Mouse (Mus musculus): ENCODE results near the gene Slc22a21. TPM values are rescaled to one million over a fixed set of nuclear protein-coding genes. Genes with fewer than 3 reads are reported as not detected.

Gene Slc22a21
- polyA plus RNA-seq, 1 experiment, result 1.8 TPM

GRCm38 (mm10) chr11:54021396-54022093, 41.4 kb upstream of the Slc22a21 start:
- no peak overlapping the region for H3K4me3 ChIP-seq (ENCODE audit: extremely low read depth, insufficient read depth, insufficient read length)
- 91% methylated on average over 5 of the region's 5 CpGs for WGBS
- no peaks in the 10 kb centered on the region for H3K4me1 ChIP-seq (ENCODE audit: control insufficient read depth, insufficient read depth, insufficient read length)
- H3K36me3 ChIP-seq (ENCODE audit: control insufficient read depth, insufficient read depth, low read length), result no peaks in the 10 kb centered on the region
- no peak for DNase-seq (ENCODE audit: low read depth in 1 of 2, low spot score in 2 of 2)
- no peaks in the 10 kb centered on the region for H3K27me3 ChIP-seq (ENCODE audit: control insufficient read depth, insufficient read depth, low read length)
- TF ChIP-seq CTCF (IDR thresholded peaks at IDR 0.05; ENCODE audit: extremely low read depth, insufficient read depth, insufficient read length, insufficient replicate concordance) (no peak), POLR2A (IDR thresholded peaks at IDR 0.05; ENCODE audit: low read depth, low read length) (no peak)
- H3K27ac ChIP-seq (ENCODE audit: insufficient read depth, low read length), result no peak overlapping the region

- H3K36me3 ChIP-seq (ENCODE audit: control insufficient read depth, insufficient read depth, low read length), result no peaks in the 10 kb centered on the region
Observed at GRCm38 (mm10) chr11:54018893-54019732, 39.0 kb upstream of the Slc22a21 start.

GRCm38 (mm10) chr11:54017596-54017995, 37.5 kb upstream of the Slc22a21 start:
- no peak overlapping the region for H3K27ac ChIP-seq (ENCODE audit: insufficient read depth, low read length)
- H3K4me3 ChIP-seq (ENCODE audit: extremely low read depth, insufficient read depth, insufficient read length), result no peak overlapping the region
- 41% methylated on average over 4 of the region's 4 CpGs for WGBS
- TF ChIP-seq POLR2A (IDR thresholded peaks at IDR 0.05; ENCODE audit: low read depth, low read length) (no peak), CTCF (IDR thresholded peaks at IDR 0.05; ENCODE audit: extremely low read depth, insufficient read depth, insufficient read length, insufficient replicate concordance) (no peak)
- H3K4me1 ChIP-seq (ENCODE audit: control insufficient read depth, insufficient read depth, insufficient read length), result no peaks in the 10 kb centered on the region
- DNase-seq (ENCODE audit: low read depth in 1 of 2, low spot score in 2 of 2), result no peak
- no peaks in the 10 kb centered on the region for H3K36me3 ChIP-seq (ENCODE audit: control insufficient read depth, insufficient read depth, low read length)
- no peaks in the 10 kb centered on the region for H3K27me3 ChIP-seq (ENCODE audit: control insufficient read depth, insufficient read depth, low read length)

More at GRCm38 (mm10) chr11:54018893-54019732, 39.0 kb upstream of the Slc22a21 start:
- H3K4me3 ChIP-seq (ENCODE audit: extremely low read depth, insufficient read depth, insufficient read length), result no peak overlapping the region
- 90% methylated on average over 3 of the region's 3 CpGs for WGBS
- TF ChIP-seq CTCF (IDR thresholded peaks at IDR 0.05; ENCODE audit: extremely low read depth, insufficient read depth, insufficient read length, insufficient replicate concordance), result no peak
- no peak for TF ChIP-seq POLR2A (IDR thresholded peaks at IDR 0.05; ENCODE audit: low read depth, low read length)
- DNase-seq (ENCODE audit: low read depth in 1 of 2, low spot score in 2 of 2), result no peak
- H3K4me1 ChIP-seq (ENCODE audit: control insufficient read depth, insufficient read depth, insufficient read length), result no peaks in the 10 kb centered on the region
- no peak overlapping the region for H3K27ac ChIP-seq (ENCODE audit: insufficient read depth, low read length)
- no peaks in the 10 kb centered on the region for H3K27me3 ChIP-seq (ENCODE audit: control insufficient read depth, insufficient read depth, low read length)

- Histone ChIP-seq H3K4me3 (ENCODE audit: extremely low read depth, insufficient read depth, insufficient read length) (no peak overlapping the region), H3K27ac (ENCODE audit: insufficient read depth, low read length) (no peak overlapping the region), H3K36me3 (ENCODE audit: control insufficient read depth, insufficient read depth, low read length) (no peaks in the 10 kb centered on the region), H3K27me3 (ENCODE audit: control insufficient read depth, insufficient read depth, low read length) (no peaks in the 10 kb centered on the region), H3K4me1 (ENCODE audit: control insufficient read depth, insufficient read depth, insufficient read length) (no peaks in the 10 kb centered on the region)
- DNase-seq (ENCODE audit: low read depth in 1 of 2, low spot score in 2 of 2), result no peak
- 94% methylated on average over 8 of the region's 8 CpGs for WGBS
- TF ChIP-seq CTCF (IDR thresholded peaks at IDR 0.05; ENCODE audit: extremely low read depth, insufficient read depth, insufficient read length, insufficient replicate concordance), result no peak
- TF ChIP-seq POLR2A (IDR thresholded peaks at IDR 0.05; ENCODE audit: low read depth, low read length), result no peak
Observed at GRCm38 (mm10) chr11:54016051-54016450, 35.9 kb upstream of the Slc22a21 start.

GRCm38 (mm10) chr11:54012961-54013360, 32.8 kb upstream of the Slc22a21 start:
- no peaks in the 10 kb centered on the region for H3K4me1 ChIP-seq (ENCODE audit: control insufficient read depth, insufficient read depth, insufficient read length)
- 89% methylated on average over 5 of the region's 5 CpGs for WGBS
- H3K27me3 ChIP-seq (ENCODE audit: control insufficient read depth, insufficient read depth, low read length), result no peaks in the 10 kb centered on the region
- DNase-seq (ENCODE audit: low read depth in 1 of 2, low spot score in 2 of 2), result no peak
- no peak for TF ChIP-seq CTCF (IDR thresholded peaks at IDR 0.05; ENCODE audit: extremely low read depth, insufficient read depth, insufficient read length, insufficient replicate concordance)
- no peak for TF ChIP-seq POLR2A (IDR thresholded peaks at IDR 0.05; ENCODE audit: low read depth, low read length)
- H3K27ac ChIP-seq (ENCODE audit: insufficient read depth, low read length), result no peak overlapping the region
- no peak overlapping the region for H3K4me3 ChIP-seq (ENCODE audit: extremely low read depth, insufficient read depth, insufficient read length)
- H3K36me3 ChIP-seq (ENCODE audit: control insufficient read depth, insufficient read depth, low read length), result no peaks in the 10 kb centered on the region

- no peak overlapping the region for H3K4me3 ChIP-seq (ENCODE audit: extremely low read depth, insufficient read depth, insufficient read length)
- no peak overlapping the region for H3K27ac ChIP-seq (ENCODE audit: insufficient read depth, low read length)
- no peaks in the 10 kb centered on the region for H3K4me1 ChIP-seq (ENCODE audit: control insufficient read depth, insufficient read depth, insufficient read length)
- no peaks in the 10 kb centered on the region for H3K27me3 ChIP-seq (ENCODE audit: control insufficient read depth, insufficient read depth, low read length)
- no peaks in the 10 kb centered on the region for H3K36me3 ChIP-seq (ENCODE audit: control insufficient read depth, insufficient read depth, low read length)
- no peak for DNase-seq (ENCODE audit: low read depth in 1 of 2, low spot score in 2 of 2)
- WGBS, result 95% methylated on average over 2 of the region's 2 CpGs
- TF ChIP-seq CTCF (IDR thresholded peaks at IDR 0.05; ENCODE audit: extremely low read depth, insufficient read depth, insufficient read length, insufficient replicate concordance), result no peak
- TF ChIP-seq POLR2A (IDR thresholded peaks at IDR 0.05; ENCODE audit: low read depth, low read length), result no peak
Observed at GRCm38 (mm10) chr11:54011255-54011654, 31.1 kb upstream of the Slc22a21 start.

Data from spleen, adult 2 months (tissue).